Mouse (Mus musculus) CH12.LX (cell line): ENCODE results near the gene Tex33. TPM values are rescaled to one million over a fixed set of nuclear protein-coding genes. Genes with fewer than 3 reads are reported as not detected.

Source experiments
- DNase-seq: peaks from one replicate; pipeline ENCODE4 v3.0.0-alpha.2; 2013; ENCODE audit errors: extremely low read depth
- H3K27ac ChIP-seq: 2 replicates; pipeline ENCODE4 v1.5.1; 2012; ENCODE audit warnings: low read depth, mild to moderate bottlenecking, control low read depth, moderate library complexity; ENCODE audit not compliant: insufficient read depth
- H3K27me3 ChIP-seq: replicated peaks from 2 replicates; pipeline ENCODE3; 2012; ENCODE audit warnings: inconsistent platforms
- H3K36me3 ChIP-seq, 2 experiments: replicated peaks in 1 of 2; 2 replicates each; pipeline versions ENCODE3 to v1.6.1; 2012; ENCODE audit warnings: inconsistent platforms in 1 of 2, low read length in 1 of 2, mild to moderate bottlenecking in 1 of 2, mixed read lengths in 1 of 2, moderate library complexity in 1 of 2; ENCODE audit not compliant: control insufficient read depth in 1 of 2, insufficient read depth in 1 of 2
- H3K4me1 ChIP-seq, 2 experiments: 2 replicates each; pipeline ENCODE4 v1.6.1; 2012; ENCODE audit warnings: inconsistent platforms in 1 of 2, moderate library complexity in 1 of 2; ENCODE audit not compliant: insufficient read depth in 2 of 2, control insufficient read depth in 1 of 2
- H3K4me2 ChIP-seq: 2 replicates; pipeline ENCODE4 v1.6.1; 2012; ENCODE audit warnings: low read depth, mild to moderate bottlenecking, control low read depth; ENCODE audit not compliant: poor library complexity, insufficient read depth, severe bottlenecking
- H3K4me3 ChIP-seq, 3 experiments: fragments of 150-350 bp in 1 of 3; sonication (generic) in 1 of 3; replicated peaks in 1 of 3; 2 replicates each; pipeline versions ENCODE3 to v1.5.1; 2011 to 2012; ENCODE audit warnings: low read depth in 2 of 3, low read length in 2 of 3, mild to moderate bottlenecking in 2 of 3, moderate library complexity in 2 of 3, control low read depth in 1 of 3, improper control_type of control experiment in 1 of 3, inconsistent platforms in 1 of 3, mixed read lengths in 1 of 3; ENCODE audit not compliant: poor library complexity in 1 of 3
- H3K79me2 ChIP-seq: replicated peaks from 2 replicates; pipeline ENCODE4 v1.6.1; 2012; ENCODE audit warnings: mild to moderate bottlenecking, moderate library complexity; ENCODE audit not compliant: control insufficient read depth, poor library complexity, insufficient read depth, severe bottlenecking; ENCODE audit errors: extremely low read depth
- H3K9ac ChIP-seq: 2 replicates; pipeline ENCODE4 v1.6.1; 2012; ENCODE audit warnings: low read depth, mild to moderate bottlenecking, control low read depth, moderate library complexity; ENCODE audit not compliant: insufficient read depth
- H3K9me3 ChIP-seq: replicated peaks from 2 replicates; pipeline ENCODE3; 2012; ENCODE audit warnings: low read length, inconsistent platforms, mixed read lengths
- IRF4 ChIP-seq: IDR thresholded peaks from 2 replicates; pipeline ENCODE4 v1.6.1; 2014; ENCODE audit warnings: low read depth, mild to moderate bottlenecking, inconsistent platforms, low read length, improper control_type of control experiment
- JUN ChIP-seq: IDR thresholded peaks from 2 replicates; pipeline ENCODE4 v1.6.1; 2011; ENCODE audit warnings: low read depth, mild to moderate bottlenecking, low read length, improper control_type of control experiment, moderate library complexity; ENCODE audit not compliant: insufficient read depth
- JUND ChIP-seq: conservative IDR thresholded peaks from 2 replicates; pipeline ENCODE4 v1.6.1; 2011; ENCODE audit warnings: low read depth, low read length, improper control_type of control experiment
- MAFK ChIP-seq: IDR thresholded peaks from 2 replicates; pipeline ENCODE4 v1.6.1; 2011; ENCODE audit warnings: low read length, improper control_type of control experiment; ENCODE audit not compliant: insufficient replicate concordance
- MXI1 ChIP-seq: IDR thresholded peaks from 2 replicates; pipeline ENCODE4 v1.6.1; 2011; ENCODE audit warnings: mild to moderate bottlenecking, low read depth, low read length, improper control_type of control experiment
- NELFE ChIP-seq: IDR thresholded peaks from 2 replicates; pipeline ENCODE4 v1.6.1; 2011; ENCODE audit warnings: low read depth, low read length, improper control_type of control experiment
- POLR2A ChIP-seq: IDR thresholded peaks from 2 replicates; pipeline ENCODE4 v1.6.1; 2011; ENCODE audit warnings: low read depth, mild to moderate bottlenecking, improper control_type of control experiment, low read length
- POLR2AphosphoS2 ChIP-seq: IDR thresholded peaks from 2 replicates; pipeline ENCODE4 v1.6.1; 2011; ENCODE audit warnings: low read depth, low read length, improper control_type of control experiment
- USF2 ChIP-seq: conservative IDR thresholded peaks from 2 replicates; pipeline ENCODE4 v1.6.1; 2011; ENCODE audit warnings: low read depth, low read length, improper control_type of control experiment
- ZC3H11A ChIP-seq: IDR thresholded peaks from 2 replicates; pipeline ENCODE4 v1.6.1; 2012; ENCODE audit warnings: low read depth, mild to moderate bottlenecking, inconsistent platforms, low read length, improper control_type of control experiment
- ZKSCAN1 ChIP-seq: IDR thresholded peaks from 2 replicates; pipeline ENCODE4 v1.6.1; 2012; ENCODE audit warnings: low read depth, inconsistent platforms, low read length, improper control_type of control experiment, borderline replicate concordance
- dilution Hi-C: fragments of 300-500 bp; cut with MboI; formaldehyde crosslinking; loops from 2 replicates; pipeline ENCODE4 v1.14.3; 2020; ENCODE audit warnings: low sequenced_read_pairs; ENCODE audit not compliant: extremely low pct_unique_long_range_greater_than_20kb, extremely low pct_ligation_motif_present
- in situ Hi-C: fragments of 300-500 bp; cut with MboI; formaldehyde crosslinking; loops from 3 replicates; pipeline ENCODE4 v1.14.3; 2019; ENCODE audit warnings: low sequenced_read_pairs, low pct_ligation_motif_present, low pct_unique_long_range_greater_than_20kb, mixed read lengths
- polyA plus RNA-seq: library from polyadenylated mRNA; unstranded; fragments of >175 nt; gene quantifications from 2 replicates; pipeline ENCODE4 v1.2.1, GENCODE M21; 2012; ENCODE audit warnings: low read depth; ENCODE audit not compliant: insufficient read length
- total RNA-seq, 2 experiments: library from RNA; depleted of rRNA; stranded (reverse); fragments of 300-350 nt in 1 of 2; fragments of >200 nt in 1 of 2; gene quantifications; 2 replicates each; pipeline ENCODE4 v1.2.3; 2012 to 2014

The Tex33 gene
- total and polyA plus RNA-seq, 3 experiments = not detected

GRCm38 (mm10) chr15:78422046-78422956 is 26.6 kb upstream of the Tex33 start (continued):
- TF ChIP-seq IRF4 = peak; percentile 66; the same call in 1 of the 2 replicates
- TF ChIP-seq ZC3H11A = 0 out of 2 replicates have a peak, but pooled peaks have one; percentile 12
- TF ChIP-seq ZKSCAN1 = no peak
- TF ChIP-seq JUN = no peak
- no peak for TF ChIP-seq MAFK

GRCm38 (mm10) chr15:78420395-78420794 is 24.7 kb upstream of the Tex33 start:
- Histone ChIP-seq H3K4me3 (peak overlapping the region in 1 of 3 experiments; percentile 53), H3K27me3 (peaks cover 36% of the 10 kb centered on the region), H3K4me1 (peaks cover 0 to 8% of the 10 kb centered on the region in 2 experiments; a peak in 2 of 4 replicates), H3K9ac (peak overlapping the region; percentile 59; the same call in 1 of the 2 replicates), H3K36me3 (no peaks in the 10 kb centered on the region), H3K79me2 (no peaks in the 10 kb centered on the region), H3K9me3 (no peaks in the 10 kb centered on the region), H3K27ac (no peak overlapping the region), H3K4me2 (peak overlapping the region; percentile 93)
- in situ Hi-C loops = loop anchor here (10.0 kb wide), 1 partner anchor 56 kb away; no protein-coding TSS in a partner anchor
- peak; percentile 33; the same call in 1 of the 2 replicates for TF ChIP-seq POLR2A
- TF ChIP-seq NELFE = no peak
- dilution Hi-C loops = no loop called here
- DNase-seq = no peak

GRCm38 (mm10) chr15:78416937-78417336 is 21.2 kb upstream of the Tex33 start:
- Histone ChIP-seq H3K4me2 (no peak overlapping the region), H3K36me3 (peaks cover 13 to 16% of the 10 kb centered on the region in 2 experiments), H3K9ac (no peak overlapping the region), H3K4me3 (no peak overlapping the region), H3K27me3 (peaks cover 13% of the 10 kb centered on the region), H3K79me2 (no peaks in the 10 kb centered on the region), H3K9me3 (no peaks in the 10 kb centered on the region), H3K27ac (no peak overlapping the region), H3K4me1 (peaks cover 0 to 7% of the 10 kb centered on the region in 2 experiments; a peak in 2 of 4 replicates)
- in situ Hi-C loops = no loop called here
- dilution Hi-C loops = no loop called here
- DNase-seq = no peak
- TF ChIP-seq POLR2AphosphoS2 (no peak), JUND (no peak), MXI1 (no peak), USF2 (no peak)
